Mouse (Mus musculus) bone marrow, adult 2 months (tissue): ENCODE data around the gene Capns1.

Experiments used
- CTCF ChIP-seq: fragments of 200-500 bp; IDR thresholded peaks from 2 replicates; pipeline ENCODE4 v1.5.1; 2011; ENCODE audit warnings: low read length, control low read depth; ENCODE audit not compliant: control insufficient read depth, insufficient read depth
- POLR2A ChIP-seq: fragments of 200-500 bp; IDR thresholded peaks from 2 replicates; pipeline ENCODE4 v1.6.1; 2011; ENCODE audit warnings: low read depth, mild to moderate bottlenecking, control low read depth, low read length, borderline replicate concordance; ENCODE audit not compliant: control insufficient read depth

DNA sequence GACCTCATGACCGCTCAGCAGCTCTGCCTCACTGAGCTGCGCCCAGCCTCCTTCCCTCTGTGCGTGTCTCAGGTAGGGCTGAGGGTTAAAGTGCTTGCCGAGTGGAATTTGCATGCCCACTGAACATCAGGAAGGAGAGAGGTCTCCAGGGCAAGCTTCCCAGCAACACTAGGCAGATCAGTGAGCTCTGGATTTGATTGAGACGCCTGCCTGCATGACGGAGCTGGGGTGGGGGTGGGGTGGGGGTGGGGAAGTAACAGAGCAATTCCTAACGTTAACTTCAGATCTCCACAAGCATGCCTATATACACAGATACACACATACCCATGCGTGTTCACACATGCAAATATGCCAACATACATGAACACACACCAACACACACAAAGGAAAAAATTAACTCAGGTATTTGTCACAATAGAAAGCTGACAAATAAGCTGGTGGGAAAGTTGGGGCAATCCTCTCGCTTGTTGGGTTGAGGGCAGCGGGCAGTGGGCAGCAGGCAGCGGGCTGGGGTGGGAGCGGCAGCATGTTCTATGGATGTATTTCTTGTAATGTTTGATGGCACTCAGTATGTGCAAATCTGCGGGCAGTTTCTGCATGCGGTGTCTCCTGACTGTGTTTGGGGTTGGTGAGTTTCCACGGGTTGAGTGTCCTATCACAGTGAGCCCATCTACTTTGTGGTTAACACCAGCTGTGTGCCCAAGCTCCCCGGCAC, 20.8 kb upstream of the Capns1 start:
- no peak for TF ChIP-seq CTCF
- TF ChIP-seq POLR2A, result peak; percentile 41; the same call in 1 of the 2 replicates
